Mouse (Mus musculus): ENCODE results near the gene 4930402F06Rik. TPM values are rescaled to one million over a fixed set of nuclear protein-coding genes. Genes with fewer than 3 reads are reported as not detected.

4930402F06Rik gene
- polyA plus RNA-seq, 1 experiment from 2014 or later: not detected

- Histone ChIP-seq H3K27ac (replicated peaks) (0 out of 2 replicates have a peak overlapping the region, but pooled peaks have one; percentile 32), H3K4me1 (peaks cover 60% of the 10 kb centered on the region), H3K9me3 (no peaks in the 10 kb centered on the region), H3K27me3 (replicated peaks; ENCODE audit: low read depth, poor library complexity, severe bottlenecking) (no peaks in the 10 kb centered on the region), H3K4me3 (no peak overlapping the region), H3K36me3 (replicated peaks) (no peaks in the 10 kb centered on the region)
- 51% methylated on average over 7 of the region's 7 CpGs for WGBS
- DNase-seq (ENCODE audit: low spot score): no peak
Observed at GRCm38 (mm10) chr2:35432011-35432410, 35.0 kb upstream of the 4930402F06Rik start.

- DNase-seq (ENCODE audit: low spot score): no peak
- H3K4me3 ChIP-seq: no peak overlapping the region
- 85% methylated on average over 8 of the region's 8 CpGs for WGBS
- no peaks in the 10 kb centered on the region for H3K36me3 ChIP-seq (replicated peaks)
- no peak overlapping the region for H3K27ac ChIP-seq (replicated peaks)
- no peaks in the 10 kb centered on the region for H3K9me3 ChIP-seq
- no peaks in the 10 kb centered on the region for H3K27me3 ChIP-seq (replicated peaks; ENCODE audit: low read depth, poor library complexity, severe bottlenecking)
- peaks cover 60% of the 10 kb centered on the region for H3K4me1 ChIP-seq
Observed at GRCm38 (mm10) chr2:35430806-35431205, 33.8 kb upstream of the 4930402F06Rik start.

GRCm38 (mm10) chr2:35428615-35429300, 31.8 kb upstream of the 4930402F06Rik start:
- no peak overlapping the region for H3K27ac ChIP-seq (replicated peaks)
- H3K27me3 ChIP-seq (replicated peaks; ENCODE audit: low read depth, poor library complexity, severe bottlenecking): no peaks in the 10 kb centered on the region
- DNase-seq (ENCODE audit: low spot score): no peak
- no peaks in the 10 kb centered on the region for H3K36me3 ChIP-seq (replicated peaks)
- H3K4me3 ChIP-seq: no peak overlapping the region
- peaks cover 49% of the 10 kb centered on the region for H3K4me1 ChIP-seq
- H3K9me3 ChIP-seq: no peaks in the 10 kb centered on the region
- 65% methylated on average over 4 of the region's 4 CpGs for WGBS

- DNase-seq (ENCODE audit: low spot score): no peak
- H3K9me3 ChIP-seq: no peaks in the 10 kb centered on the region
- H3K36me3 ChIP-seq (replicated peaks): no peaks in the 10 kb centered on the region
- no peaks in the 10 kb centered on the region for H3K27me3 ChIP-seq (replicated peaks; ENCODE audit: low read depth, poor library complexity, severe bottlenecking)
- peaks cover 37% of the 10 kb centered on the region for H3K4me1 ChIP-seq
- no peak overlapping the region for H3K27ac ChIP-seq (replicated peaks)
- 52% methylated on average over 2 of the region's 2 CpGs for WGBS
- H3K4me3 ChIP-seq: no peak overlapping the region
Observed at GRCm38 (mm10) chr2:35427559-35427958, 30.6 kb upstream of the 4930402F06Rik start.

- Histone ChIP-seq H3K4me3 (no peak overlapping the region), H3K36me3 (replicated peaks) (peaks cover 12% of the 10 kb centered on the region), H3K4me1 (peaks cover 15% of the 10 kb centered on the region), H3K9me3 (peaks cover 7% of the 10 kb centered on the region; the same call in 1 of the 2 replicates), H3K27ac (replicated peaks) (no peak overlapping the region), H3K27me3 (replicated peaks; ENCODE audit: low read depth, poor library complexity, severe bottlenecking) (no peaks in the 10 kb centered on the region)
- WGBS: 89% methylated on average over 1 of the region's 1 CpGs
- DNase-seq (ENCODE audit: low spot score): no peak
Observed at GRCm38 (mm10) chr2:35423711-35424339, 26.9 kb upstream of the 4930402F06Rik start.

GRCm38 (mm10) chr2:35422384-35422783, 25.4 kb upstream of the 4930402F06Rik start:
- WGBS: 92% methylated on average over 3 of the region's 3 CpGs

GRCm38 (mm10) chr2:35420681-35421080, 23.7 kb upstream of the 4930402F06Rik start:
- Histone ChIP-seq H3K36me3 (replicated peaks) (peaks cover 14% of the 10 kb centered on the region), H3K4me1 (no peaks in the 10 kb centered on the region), H3K9me3 (peaks cover 8% of the 10 kb centered on the region; the same call in 1 of the 2 replicates), H3K27ac (replicated peaks) (no peak overlapping the region), H3K27me3 (replicated peaks; ENCODE audit: low read depth, poor library complexity, severe bottlenecking) (no peaks in the 10 kb centered on the region), H3K4me3 (no peak overlapping the region)
- no peak for DNase-seq (ENCODE audit: low spot score)
- 89% methylated on average over 1 of the region's 1 CpGs for WGBS

More at GRCm38 (mm10) chr2:35422384-35422783, 25.4 kb upstream of the 4930402F06Rik start:
- DNase-seq (ENCODE audit: low spot score): no peak
- H3K9me3 ChIP-seq: peaks cover 8% of the 10 kb centered on the region; the same call in 1 of the 2 replicates
- no peaks in the 10 kb centered on the region for H3K27me3 ChIP-seq (replicated peaks; ENCODE audit: low read depth, poor library complexity, severe bottlenecking)
- H3K4me1 ChIP-seq: peaks cover under 1% of the 10 kb centered on the region
- H3K36me3 ChIP-seq (replicated peaks): peaks cover 14% of the 10 kb centered on the region
- no peak overlapping the region for H3K27ac ChIP-seq (replicated peaks)
- no peak overlapping the region for H3K4me3 ChIP-seq

- Histone ChIP-seq H3K9me3 (peaks cover 8% of the 10 kb centered on the region; the same call in 1 of the 2 replicates), H3K4me3 (no peak overlapping the region), H3K27me3 (replicated peaks; ENCODE audit: low read depth, poor library complexity, severe bottlenecking) (no peaks in the 10 kb centered on the region), H3K4me1 (no peaks in the 10 kb centered on the region), H3K27ac (replicated peaks) (no peak overlapping the region), H3K36me3 (replicated peaks) (peaks cover 14% of the 10 kb centered on the region)
- DNase-seq (ENCODE audit: low spot score): no peak
- WGBS: 89% methylated on average over 2 of the region's 2 CpGs
Observed at GRCm38 (mm10) chr2:35419671-35420070, 22.7 kb upstream of the 4930402F06Rik start.

- no peak for DNase-seq (ENCODE audit: low spot score)
- H3K9me3 ChIP-seq: peaks cover 8% of the 10 kb centered on the region; the same call in 1 of the 2 replicates
- no peaks in the 10 kb centered on the region for H3K27me3 ChIP-seq (replicated peaks; ENCODE audit: low read depth, poor library complexity, severe bottlenecking)
- H3K36me3 ChIP-seq (replicated peaks): peaks cover 14% of the 10 kb centered on the region
- H3K4me3 ChIP-seq: no peak overlapping the region
- H3K27ac ChIP-seq (replicated peaks): no peak overlapping the region
- no peaks in the 10 kb centered on the region for H3K4me1 ChIP-seq
- WGBS: 93% methylated on average over 4 of the region's 4 CpGs
Observed at GRCm38 (mm10) chr2:35419243-35419642, 22.3 kb upstream of the 4930402F06Rik start.

GRCm38 (mm10) chr2:35417231-35417630, 20.3 kb upstream of the 4930402F06Rik start:
- no peak for DNase-seq (ENCODE audit: low spot score)
- Histone ChIP-seq H3K27ac (replicated peaks) (no peak overlapping the region), H3K4me1 (peaks cover 9% of the 10 kb centered on the region), H3K27me3 (replicated peaks; ENCODE audit: low read depth, poor library complexity, severe bottlenecking) (no peaks in the 10 kb centered on the region), H3K9me3 (peaks cover 8% of the 10 kb centered on the region; the same call in 1 of the 2 replicates), H3K36me3 (replicated peaks) (peaks cover 14% of the 10 kb centered on the region), H3K4me3 (no peak overlapping the region)
- WGBS: 85% methylated on average over 1 of the region's 1 CpGs

- Histone ChIP-seq H3K27ac (replicated peaks) (no peak overlapping the region), H3K9me3 (peaks cover 8% of the 10 kb centered on the region; the same call in 1 of the 2 replicates), H3K4me1 (peaks cover 9% of the 10 kb centered on the region), H3K36me3 (replicated peaks) (peaks cover 14% of the 10 kb centered on the region), H3K4me3 (no peak overlapping the region), H3K27me3 (replicated peaks; ENCODE audit: low read depth, poor library complexity, severe bottlenecking) (no peaks in the 10 kb centered on the region)
- WGBS: 85% methylated on average over 6 of the region's 6 CpGs
- no peak for DNase-seq (ENCODE audit: low spot score)
Observed at GRCm38 (mm10) chr2:35416473-35416872, 19.5 kb upstream of the 4930402F06Rik start.

- Histone ChIP-seq H3K27me3 (replicated peaks; ENCODE audit: low read depth, poor library complexity, severe bottlenecking) (no peaks in the 10 kb centered on the region), H3K4me1 (peaks cover 9% of the 10 kb centered on the region), H3K4me3 (no peak overlapping the region), H3K36me3 (replicated peaks) (no peaks in the 10 kb centered on the region), H3K27ac (replicated peaks) (0 out of 2 replicates have a peak overlapping the region, but pooled peaks have one; percentile 10), H3K9me3 (no peaks in the 10 kb centered on the region)
- no peak for DNase-seq (ENCODE audit: low spot score)
- WGBS: 94% methylated on average over 3 of the region's 3 CpGs
Observed at GRCm38 (mm10) chr2:35412810-35413209, 15.8 kb upstream of the 4930402F06Rik start.

GRCm38 (mm10) chr2:35412246-35412645, 15.3 kb upstream of the 4930402F06Rik start:
- Histone ChIP-seq H3K9me3 (no peaks in the 10 kb centered on the region), H3K27ac (replicated peaks) (no peak overlapping the region), H3K27me3 (replicated peaks; ENCODE audit: low read depth, poor library complexity, severe bottlenecking) (no peaks in the 10 kb centered on the region), H3K4me1 (peaks cover 12% of the 10 kb centered on the region), H3K36me3 (replicated peaks) (no peaks in the 10 kb centered on the region), H3K4me3 (no peak overlapping the region)
- DNase-seq (ENCODE audit: low spot score): no peak
- 86% methylated on average over 2 of the region's 2 CpGs for WGBS

Data from embryonic facial prominence, embryonic 10.5 days (tissue).